Mouse (Mus musculus) embryonic fibroblast, embryonic 13.5 days (primary cell): ENCODE measurements at regions not wholly inside any gene's neighbourhood (a gene's known extent, or its start where the extent isn't known, plus 50 kb on each side); places are given as distances from the start of the nearest gene placed in this dataset.

ENCODE experiments used
- H3K27ac ChIP-seq: 2 replicates; pipeline ENCODE4 v1.5.1; 2012; ENCODE audit warnings: low read length, control low read depth, inconsistent platforms; ENCODE audit not compliant: insufficient read depth
- H3K4me1 ChIP-seq: 2 replicates; pipeline ENCODE4 v1.6.1; 2011; ENCODE audit warnings: low read length; ENCODE audit not compliant: control insufficient read depth, insufficient read depth
- H3K4me3 ChIP-seq: 2 replicates; pipeline ENCODE4 v1.5.1; 2011; ENCODE audit warnings: mild to moderate bottlenecking, control low read depth, low read length; ENCODE audit not compliant: insufficient read depth
- CTCF ChIP-seq: IDR thresholded peaks from 2 replicates; pipeline ENCODE4 v1.5.1; 2011; ENCODE audit warnings: mild to moderate bottlenecking, control low read depth, low read length, moderate library complexity, borderline replicate concordance; ENCODE audit not compliant: insufficient read depth
- POLR2A ChIP-seq: IDR thresholded peaks from 2 replicates; pipeline ENCODE4 v1.6.1; 2011; ENCODE audit warnings: low read depth, mild to moderate bottlenecking, control low read depth, low read length, moderate library complexity

- no peak overlapping the region for H3K27ac ChIP-seq
- H3K4me3 ChIP-seq = no peak overlapping the region
- no peaks in the 10 kb centered on the region for H3K4me1 ChIP-seq
- TF ChIP-seq POLR2A = no peak
- no peak for TF ChIP-seq CTCF
These were observed 52.9 kb upstream of the S1pr3 start for GRCm38 (mm10) chr13:51355507-51355906.
